Mouse (Mus musculus): ENCODE results near the gene Gm5431. TPM values are rescaled to one million over a fixed set of nuclear protein-coding genes. Genes with fewer than 3 reads are reported as not detected.
"Not testable (repeated sequence)": the region's sequence is repeated elsewhere in the genome, so short reads cannot be mapped to it uniquely, and the experiment has no call there.

Gene Gm5431
- polyA plus RNA-seq, 1 experiment from 2014 or later = not detected

GRCm38 (mm10) chr11:48918380-48918779 lies 16.4 kb upstream of the Gm5431 start:
- H3K9ac ChIP-seq (ENCODE audit: low read length) = no peak overlapping the region
- no peak overlapping the region for H3K4me2 ChIP-seq (ENCODE audit: low read depth)
- 94% methylated on average over 3 of the region's 3 CpGs for WGBS
- H3K4me3 ChIP-seq (ENCODE audit: low read depth, low read length) = no peak overlapping the region
- H3K4me1 ChIP-seq (ENCODE audit: control insufficient read depth, insufficient read depth, low read length) = no peaks in the 10 kb centered on the region
- no peaks in the 10 kb centered on the region for H3K36me3 ChIP-seq (ENCODE audit: control insufficient read depth, insufficient read depth, low read length)
- no peak for ATAC-seq (ENCODE audit: insufficient read depth, low FRiP score, low TSS enrichment)
- no peak for DNase-seq (ENCODE audit: low spot score)
- no peak overlapping the region for H3K27ac ChIP-seq (ENCODE audit: low read depth, low read length)
- H3K27me3 ChIP-seq (ENCODE audit: control insufficient read depth, insufficient read depth, low read length) = no peaks in the 10 kb centered on the region
- H3K9me3 ChIP-seq (ENCODE audit: control insufficient read depth, low read length) = no peaks in the 10 kb centered on the region

DNA sequence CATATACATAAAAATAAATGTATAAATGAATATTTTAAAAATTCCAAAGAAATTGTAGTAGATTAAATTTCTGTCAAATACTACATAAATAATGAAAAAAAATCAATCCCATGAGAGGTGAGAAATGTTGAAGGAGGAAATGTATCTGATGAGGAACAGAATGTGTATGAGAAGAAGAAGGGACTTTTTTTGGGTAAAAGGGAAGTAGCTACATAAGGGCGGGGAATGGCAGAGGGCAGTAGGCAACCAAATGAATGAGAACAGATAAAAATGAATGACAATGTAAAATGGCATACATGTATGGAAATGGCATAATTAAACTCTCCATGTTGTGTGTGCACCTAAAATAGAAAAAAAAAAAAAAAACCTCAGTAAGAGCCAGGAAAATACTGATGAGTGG lies 11.6 kb upstream of the Gm5431 start:
- no peaks in the 10 kb centered on the region for H3K4me1 ChIP-seq (ENCODE audit: control insufficient read depth, insufficient read depth, low read length)
- DNase-seq (ENCODE audit: low spot score) (no peak), ATAC-seq (ENCODE audit: insufficient read depth, low FRiP score, low TSS enrichment) (no peak)
- H3K9ac ChIP-seq (ENCODE audit: low read length) = no peak overlapping the region
- no peaks in the 10 kb centered on the region for H3K36me3 ChIP-seq (ENCODE audit: control insufficient read depth, insufficient read depth, low read length)
- no peaks in the 10 kb centered on the region for H3K27me3 ChIP-seq (ENCODE audit: control insufficient read depth, insufficient read depth, low read length)
- H3K4me2 ChIP-seq (ENCODE audit: low read depth) = no peak overlapping the region
- H3K4me3 ChIP-seq (ENCODE audit: low read depth, low read length) = no peak overlapping the region
- H3K9me3 ChIP-seq (ENCODE audit: control insufficient read depth, low read length) = no peaks in the 10 kb centered on the region
- H3K27ac ChIP-seq (ENCODE audit: low read depth, low read length) = no peak overlapping the region
- WGBS = 93% methylated on average over 1 of the region's 1 CpGs

GRCm38 (mm10) chr11:48908459-48908858 lies 6.4 kb upstream of the Gm5431 start:
- no peaks in the 10 kb centered on the region for H3K36me3 ChIP-seq (ENCODE audit: control insufficient read depth, insufficient read depth, low read length)
- DNase-seq (ENCODE audit: low spot score) = no peak
- H3K27me3 ChIP-seq (ENCODE audit: control insufficient read depth, insufficient read depth, low read length) = no peaks in the 10 kb centered on the region
- no peaks in the 10 kb centered on the region for H3K9me3 ChIP-seq (ENCODE audit: control insufficient read depth, low read length)
- no peaks in the 10 kb centered on the region for H3K4me1 ChIP-seq (ENCODE audit: control insufficient read depth, insufficient read depth, low read length)
- ATAC-seq (ENCODE audit: insufficient read depth, low FRiP score, low TSS enrichment) = no peak
- no peak overlapping the region for H3K9ac ChIP-seq (ENCODE audit: low read length)
- H3K27ac ChIP-seq (ENCODE audit: low read depth, low read length) = no peak overlapping the region
- H3K4me2 ChIP-seq (ENCODE audit: low read depth) = no peak overlapping the region
- WGBS = 74% methylated on average over 1 of the region's 1 CpGs
- H3K4me3 ChIP-seq (ENCODE audit: low read depth, low read length) = no peak overlapping the region

- H3K36me3 ChIP-seq (ENCODE audit: control insufficient read depth, insufficient read depth, low read length); H3K4me3 ChIP-seq (ENCODE audit: low read depth, low read length); H3K9me3 ChIP-seq (ENCODE audit: control insufficient read depth, low read length); H3K9ac ChIP-seq (ENCODE audit: low read length); H3K4me2 ChIP-seq (ENCODE audit: low read depth); ATAC-seq (ENCODE audit: insufficient read depth, low FRiP score, low TSS enrichment); H3K27ac ChIP-seq (ENCODE audit: low read depth, low read length); H3K27me3 ChIP-seq (ENCODE audit: control insufficient read depth, insufficient read depth, low read length); H3K4me1 ChIP-seq (ENCODE audit: control insufficient read depth, insufficient read depth, low read length); DNase-seq (ENCODE audit: low spot score): not testable (repeated sequence)
- WGBS = 96% methylated on average over 1 of the region's 1 CpGs
Measured at GRCm38 (mm10) chr11:48901567-48901930, 465 bp downstream of the Gm5431 start.

GRCm38 (mm10) chr11:48900654-48901566 lies 1.1 kb downstream of the Gm5431 start:
- not testable (repeated sequence) for H3K36me3 ChIP-seq (ENCODE audit: control insufficient read depth, insufficient read depth, low read length); DNase-seq (ENCODE audit: low spot score); H3K4me3 ChIP-seq (ENCODE audit: low read depth, low read length); H3K27me3 ChIP-seq (ENCODE audit: control insufficient read depth, insufficient read depth, low read length); H3K4me2 ChIP-seq (ENCODE audit: low read depth); H3K9ac ChIP-seq (ENCODE audit: low read length); H3K9me3 ChIP-seq (ENCODE audit: control insufficient read depth, low read length); H3K27ac ChIP-seq (ENCODE audit: low read depth, low read length); H3K4me1 ChIP-seq (ENCODE audit: control insufficient read depth, insufficient read depth, low read length); ATAC-seq (ENCODE audit: insufficient read depth, low FRiP score, low TSS enrichment)
- 79% methylated on average over 6 of the region's 6 CpGs for WGBS

- no peaks in the 10 kb centered on the region for H3K27me3 ChIP-seq (ENCODE audit: control insufficient read depth, insufficient read depth, low read length)
- no peak for DNase-seq (ENCODE audit: low spot score)
- H3K4me3 ChIP-seq (ENCODE audit: low read depth, low read length) = no peak overlapping the region
- no peak overlapping the region for H3K9ac ChIP-seq (ENCODE audit: low read length)
- ATAC-seq (ENCODE audit: insufficient read depth, low FRiP score, low TSS enrichment) = no peak
- no peak overlapping the region for H3K27ac ChIP-seq (ENCODE audit: low read depth, low read length)
- H3K9me3 ChIP-seq (ENCODE audit: control insufficient read depth, low read length) = no peaks in the 10 kb centered on the region
- no peak overlapping the region for H3K4me2 ChIP-seq (ENCODE audit: low read depth)
- no peaks in the 10 kb centered on the region for H3K4me1 ChIP-seq (ENCODE audit: control insufficient read depth, insufficient read depth, low read length)
- 76% methylated on average over 2 of the region's 2 CpGs for WGBS
- no peaks in the 10 kb centered on the region for H3K36me3 ChIP-seq (ENCODE audit: control insufficient read depth, insufficient read depth, low read length)
Measured at GRCm38 (mm10) chr11:48898812-48899431, 3.1 kb downstream of the Gm5431 start.

DNA sequence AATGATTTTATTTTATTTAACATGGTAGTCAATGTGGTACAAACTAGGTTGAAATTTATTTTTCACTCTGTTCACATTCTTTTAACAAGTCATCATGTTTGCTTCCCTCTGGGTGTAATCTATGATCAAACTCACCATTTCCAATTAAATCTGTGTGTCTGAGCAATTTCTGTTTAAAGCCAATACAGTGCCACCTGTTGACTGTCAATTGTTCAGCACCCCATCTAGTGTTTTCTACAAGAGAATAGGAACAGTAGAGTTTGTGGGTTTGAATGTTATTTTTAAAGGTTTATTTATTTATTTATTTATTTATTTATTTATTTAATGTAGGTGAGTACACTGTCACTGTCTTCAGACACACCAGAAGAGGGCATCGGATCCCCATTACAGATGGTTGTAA lies 25.3 kb downstream of the Gm5431 start:
- no peak overlapping the region for H3K4me2 ChIP-seq (ENCODE audit: low read depth)
- DNase-seq (ENCODE audit: low spot score) = no peak
- ATAC-seq (ENCODE audit: insufficient read depth, low FRiP score, low TSS enrichment) = no peak
- H3K4me3 ChIP-seq (ENCODE audit: low read depth, low read length) = no peak overlapping the region
- H3K9me3 ChIP-seq (ENCODE audit: control insufficient read depth, low read length) = no peaks in the 10 kb centered on the region
- no peaks in the 10 kb centered on the region for H3K27me3 ChIP-seq (ENCODE audit: control insufficient read depth, insufficient read depth, low read length)
- H3K4me1 ChIP-seq (ENCODE audit: control insufficient read depth, insufficient read depth, low read length) = 0 out of 2 replicates have a peak, but pooled peaks cover 3% of the 10 kb centered on the region
- H3K9ac ChIP-seq (ENCODE audit: low read length) = no peak overlapping the region
- no peaks in the 10 kb centered on the region for H3K36me3 ChIP-seq (ENCODE audit: control insufficient read depth, insufficient read depth, low read length)
- 94% methylated on average over 1 of the region's 1 CpGs for WGBS
- no peak overlapping the region for H3K27ac ChIP-seq (ENCODE audit: low read depth, low read length)

- not testable (repeated sequence) for H3K9me3 ChIP-seq (ENCODE audit: control insufficient read depth, low read length); H3K4me3 ChIP-seq (ENCODE audit: low read depth, low read length); H3K36me3 ChIP-seq (ENCODE audit: control insufficient read depth, insufficient read depth, low read length); H3K9ac ChIP-seq (ENCODE audit: low read length); H3K27me3 ChIP-seq (ENCODE audit: control insufficient read depth, insufficient read depth, low read length); H3K4me1 ChIP-seq (ENCODE audit: control insufficient read depth, insufficient read depth, low read length); H3K4me2 ChIP-seq (ENCODE audit: low read depth); ATAC-seq (ENCODE audit: insufficient read depth, low FRiP score, low TSS enrichment); DNase-seq (ENCODE audit: low spot score); H3K27ac ChIP-seq (ENCODE audit: low read depth, low read length)
- WGBS = 83% methylated on average over 1 of the region's 1 CpGs
Measured at GRCm38 (mm10) chr11:48875343-48875837, 26.6 kb downstream of the Gm5431 start.

Data from neural tube, embryonic 11.5 days (tissue).